Mouse (Mus musculus) embryonic facial prominence, embryonic 10.5 days (tissue): Measurements from ENCODE around the gene Gnai3. TPM values are rescaled to one million over a fixed set of nuclear protein-coding genes. Genes with fewer than 3 reads are reported as not detected.

ENCODE experiments used
- DNase-seq: peaks from one replicate; pipeline ENCODE4 v3.0.0-alpha.2; 2017; ENCODE audit warnings: low spot score
- H3K27ac ChIP-seq: fragments of 300-500 bp; sonication (generic); replicated peaks from 2 replicates; pipeline ENCODE4 v1.5.1; 2016; ENCODE audit warnings: mild to moderate bottlenecking
- H3K27me3 ChIP-seq: fragments of 300-500 bp; sonication (generic); replicated peaks from 2 replicates; pipeline ENCODE4 v1.6.1; 2016; ENCODE audit warnings: low read depth, mild to moderate bottlenecking; ENCODE audit not compliant: poor library complexity, severe bottlenecking
- H3K36me3 ChIP-seq: fragments of 300-500 bp; sonication (generic); replicated peaks from 2 replicates; pipeline ENCODE4 v1.6.1; 2016; ENCODE audit warnings: mild to moderate bottlenecking, moderate library complexity
- H3K4me1 ChIP-seq: fragments of 300-500 bp; sonication (generic); 2 replicates; pipeline ENCODE4 v1.6.1; 2016
- H3K4me3 ChIP-seq: fragments of 300-500 bp; sonication (generic); 2 replicates; pipeline ENCODE4 v1.5.1; 2016; ENCODE audit warnings: mild to moderate bottlenecking, moderate library complexity
- H3K9me3 ChIP-seq: fragments of 300-500 bp; sonication (generic); 2 replicates; pipeline ENCODE4 v1.6.1; 2016; ENCODE audit warnings: mild to moderate bottlenecking
- WGBS: fragments of 180-500 bp; shearing (Covaris S2); methylation state at CpG from one replicate; pipeline ENCODE4 v1.1.7; 2016; 5-methylcytosine and 5-hydroxymethylcytosine counted together
- polyA plus RNA-seq: library from polyadenylated mRNA; unstranded; fragments of >200 nt; fragmentation: Nextera tagmentation; extraction: Ambion mirVana; gene quantifications from 2 replicates; pipeline ENCODE4 v1.2.1, GENCODE M21; 2016

The Gnai3 gene
- polyA plus RNA-seq, 1 experiment from 2014 or later = 194 TPM

- DNase-seq = peak; percentile 94
- Histone ChIP-seq H3K36me3 (peaks cover 9% of the 10 kb centered on the region), H3K4me3 (peak overlapping the region; percentile 90), H3K27ac (peak overlapping the region; percentile 95), H3K9me3 (no peaks in the 10 kb centered on the region), H3K4me1 (peaks cover 81% of the 10 kb centered on the region), H3K27me3 (no peaks in the 10 kb centered on the region)
- under 1% methylated on average over 14 of the region's 14 CpGs for WGBS
These were observed 60.6 kb downstream of the Gnai3 start for GRCm38 (mm10) chr3:108085281-108085720.

- Histone ChIP-seq H3K36me3 (peaks cover 14% of the 10 kb centered on the region), H3K27me3 (no peaks in the 10 kb centered on the region), H3K27ac (peak overlapping the region; percentile 95), H3K4me3 (peak overlapping the region; percentile 90), H3K9me3 (no peaks in the 10 kb centered on the region), H3K4me1 (peaks cover 79% of the 10 kb centered on the region)
- WGBS = 24% methylated on average over 13 of the region's 13 CpGs
- DNase-seq = no peak
These were observed 61.1 kb downstream of the Gnai3 start for GRCm38 (mm10) chr3:108084767-108085270.

GRCm38 (mm10) chr3:108083904-108084407 lies 62.0 kb downstream of the Gnai3 start:
- Histone ChIP-seq H3K27me3 (no peaks in the 10 kb centered on the region), H3K27ac (no peak overlapping the region), H3K36me3 (peaks cover 22% of the 10 kb centered on the region), H3K4me1 (peaks cover 72% of the 10 kb centered on the region), H3K9me3 (no peaks in the 10 kb centered on the region), H3K4me3 (peak overlapping the region; percentile 90; the same call in 1 of the 2 replicates)
- DNase-seq = no peak
- WGBS = 83% methylated on average over 4 of the region's 4 CpGs

GRCm38 (mm10) chr3:108083161-108083560 lies 62.8 kb downstream of the Gnai3 start:
- H3K9me3 ChIP-seq = no peaks in the 10 kb centered on the region
- H3K27me3 ChIP-seq = no peaks in the 10 kb centered on the region
- no peak overlapping the region for H3K4me3 ChIP-seq
- H3K36me3 ChIP-seq = peaks cover 28% of the 10 kb centered on the region
- H3K27ac ChIP-seq = peak overlapping the region; percentile 76; the same call in 1 of the 2 replicates
- 53% methylated on average over 2 of the region's 2 CpGs for WGBS
- no peak for DNase-seq
- peaks cover 67% of the 10 kb centered on the region for H3K4me1 ChIP-seq

- 69% methylated on average over 1 of the region's 1 CpGs for WGBS
- peaks cover 36% of the 10 kb centered on the region for H3K36me3 ChIP-seq
- DNase-seq = peak; percentile 21
- no peaks in the 10 kb centered on the region for H3K9me3 ChIP-seq
- peak overlapping the region; percentile 76 for H3K27ac ChIP-seq
- no peaks in the 10 kb centered on the region for H3K27me3 ChIP-seq
- H3K4me3 ChIP-seq = peak overlapping the region; percentile 8; the same call in 1 of the 2 replicates
- H3K4me1 ChIP-seq = peaks cover 64% of the 10 kb centered on the region
These were observed 63.6 kb downstream of the Gnai3 start for GRCm38 (mm10) chr3:108082251-108082875.

GRCm38 (mm10) chr3:108081681-108082080 lies 64.3 kb downstream of the Gnai3 start:
- Histone ChIP-seq H3K36me3 (peaks cover 43% of the 10 kb centered on the region), H3K4me1 (peaks cover 57% of the 10 kb centered on the region), H3K27me3 (no peaks in the 10 kb centered on the region), H3K9me3 (no peaks in the 10 kb centered on the region), H3K27ac (peak overlapping the region; percentile 76; the same call in 1 of the 2 replicates), H3K4me3 (no peak overlapping the region; the same call in 1 of the 2 replicates)
- WGBS = 65% methylated on average over 4 of the region's 4 CpGs
- DNase-seq = no peak

- WGBS = 93% methylated on average over 9 of the region's 9 CpGs
- Histone ChIP-seq H3K4me3 (no peak overlapping the region), H3K27me3 (no peaks in the 10 kb centered on the region), H3K4me1 (peaks cover 9% of the 10 kb centered on the region), H3K9me3 (no peaks in the 10 kb centered on the region), H3K36me3 (peaks cover 87% of the 10 kb centered on the region), H3K27ac (no peak overlapping the region)
- no peak for DNase-seq
These were observed 69.1 kb downstream of the Gnai3 start for GRCm38 (mm10) chr3:108076836-108077235.

- Histone ChIP-seq H3K27ac (no peak overlapping the region), H3K4me1 (peaks cover 7% of the 10 kb centered on the region; the same call in 1 of the 2 replicates), H3K4me3 (no peak overlapping the region), H3K9me3 (no peaks in the 10 kb centered on the region), H3K27me3 (no peaks in the 10 kb centered on the region), H3K36me3 (peaks cover 58% of the 10 kb centered on the region)
- WGBS = 80% methylated on average over 10 of the region's 10 CpGs
- DNase-seq = no peak
These were observed 72.9 kb downstream of the Gnai3 start for GRCm38 (mm10) chr3:108072983-108073569.

- H3K4me3 ChIP-seq = no peak overlapping the region
- H3K27me3 ChIP-seq = no peaks in the 10 kb centered on the region
- 70% methylated on average over 10 of the region's 10 CpGs for WGBS
- H3K4me1 ChIP-seq = peaks cover 7% of the 10 kb centered on the region; the same call in 1 of the 2 replicates
- H3K9me3 ChIP-seq = no peaks in the 10 kb centered on the region
- peaks cover 33% of the 10 kb centered on the region for H3K36me3 ChIP-seq
- DNase-seq = peak; percentile 68
- no peak overlapping the region for H3K27ac ChIP-seq
These were observed 75.4 kb downstream of the Gnai3 start for GRCm38 (mm10) chr3:108070295-108071293.

GRCm38 (mm10) chr3:108069231-108069870 lies 76.6 kb downstream of the Gnai3 start:
- Histone ChIP-seq H3K27ac (peak overlapping the region; percentile 26; the same call in 1 of the 2 replicates), H3K36me3 (peaks cover 21% of the 10 kb centered on the region), H3K9me3 (no peaks in the 10 kb centered on the region), H3K4me3 (no peak overlapping the region), H3K27me3 (no peaks in the 10 kb centered on the region), H3K4me1 (peaks cover 7% of the 10 kb centered on the region; the same call in 1 of the 2 replicates)
- WGBS = 74% methylated on average over 13 of the region's 13 CpGs
- no peak for DNase-seq

- H3K36me3 ChIP-seq = peaks cover 16% of the 10 kb centered on the region
- no peak for DNase-seq
- no peaks in the 10 kb centered on the region for H3K9me3 ChIP-seq
- WGBS = 10% methylated on average over 1 of the region's 1 CpGs
- peak overlapping the region; percentile 26; the same call in 1 of the 2 replicates for H3K27ac ChIP-seq
- H3K4me3 ChIP-seq = no peak overlapping the region
- H3K27me3 ChIP-seq = no peaks in the 10 kb centered on the region
- H3K4me1 ChIP-seq = peaks cover 7% of the 10 kb centered on the region; the same call in 1 of the 2 replicates
These were observed 77.1 kb downstream of the Gnai3 start for GRCm38 (mm10) chr3:108068826-108069225.
